Mouse (Mus musculus) spleen, postnatal 36 days (tissue): Measurements from ENCODE around the gene Slc16a3.

Experiments used
- DNase-seq, 2 experiments: peaks; one replicate each; pipeline ENCODE4 v3.0.0; 2022; ENCODE audit warnings: low spot score in 2 of 2, mixed read lengths in 1 of 2

The Slc16a3 gene

DNA sequence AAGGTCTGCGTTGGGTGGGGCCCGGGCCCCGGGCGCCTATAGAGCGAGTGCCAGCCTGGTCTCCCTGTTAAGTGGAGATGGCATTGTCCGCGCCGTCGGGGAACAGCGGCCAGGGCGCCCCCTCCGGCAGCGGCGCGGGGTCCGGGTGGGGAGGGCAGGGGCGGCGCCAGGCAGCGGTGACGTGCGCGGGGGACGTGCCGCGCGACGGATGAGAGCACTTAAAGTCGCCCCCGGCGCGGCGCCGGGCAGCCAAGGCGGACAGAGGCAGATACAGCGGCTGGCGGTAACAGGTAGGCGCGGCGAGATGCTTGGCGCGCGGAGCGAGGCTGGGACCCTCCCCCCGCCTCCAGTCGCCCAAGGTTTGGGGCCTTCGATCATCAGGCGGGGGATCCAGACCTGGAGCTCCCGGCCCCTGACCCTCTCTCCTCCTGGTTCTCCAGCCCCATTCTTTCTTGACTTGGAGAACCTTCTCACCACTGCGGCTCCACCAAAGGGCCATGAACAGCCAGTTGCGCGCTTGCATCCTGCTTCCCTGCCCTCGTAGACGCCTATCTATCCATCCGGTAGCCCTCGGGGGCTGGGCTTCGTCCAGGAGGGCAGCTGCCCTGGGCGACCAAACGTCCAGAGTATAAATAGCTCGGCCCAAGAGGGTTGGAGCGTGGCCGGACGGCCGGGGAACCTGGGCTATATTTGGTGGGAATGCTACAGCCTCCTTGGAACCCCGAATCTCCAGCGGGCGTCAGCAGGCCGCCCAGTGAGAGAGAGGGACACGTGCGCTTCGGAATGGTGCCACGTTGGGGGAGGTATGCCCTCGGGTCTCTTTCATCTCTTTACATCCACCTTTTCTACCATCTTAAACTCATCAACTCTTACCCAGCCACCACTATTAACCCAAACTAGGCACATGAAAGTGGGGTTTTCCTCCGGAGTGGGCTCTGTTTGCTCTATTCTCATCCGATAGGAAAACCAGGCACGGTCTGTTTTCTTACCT lies 876 bp downstream of the Slc16a3 start:
- peak; percentile 31 to 44 for DNase-seq

DNA sequence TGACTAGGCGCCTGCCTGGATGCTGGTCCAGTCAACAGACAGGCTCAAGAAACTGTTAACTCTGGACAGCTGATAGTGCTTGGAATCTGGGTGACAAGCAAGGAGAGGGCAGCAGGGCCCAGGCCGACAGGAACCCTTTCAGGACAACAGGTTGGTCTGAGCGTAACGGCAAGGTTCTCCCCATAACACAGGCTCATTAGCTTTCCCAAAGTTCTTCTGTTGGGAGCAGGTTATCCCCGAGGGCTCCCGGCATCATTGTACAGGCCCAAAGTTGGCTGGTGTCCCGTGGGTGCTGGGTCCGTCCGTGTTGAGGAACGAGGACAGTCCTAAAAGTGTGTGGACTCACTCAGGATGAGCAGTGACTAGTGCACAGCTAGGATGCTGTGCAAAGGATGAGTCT lies 1.6 kb downstream of the Slc16a3 start:
- no peak for DNase-seq

DNA sequence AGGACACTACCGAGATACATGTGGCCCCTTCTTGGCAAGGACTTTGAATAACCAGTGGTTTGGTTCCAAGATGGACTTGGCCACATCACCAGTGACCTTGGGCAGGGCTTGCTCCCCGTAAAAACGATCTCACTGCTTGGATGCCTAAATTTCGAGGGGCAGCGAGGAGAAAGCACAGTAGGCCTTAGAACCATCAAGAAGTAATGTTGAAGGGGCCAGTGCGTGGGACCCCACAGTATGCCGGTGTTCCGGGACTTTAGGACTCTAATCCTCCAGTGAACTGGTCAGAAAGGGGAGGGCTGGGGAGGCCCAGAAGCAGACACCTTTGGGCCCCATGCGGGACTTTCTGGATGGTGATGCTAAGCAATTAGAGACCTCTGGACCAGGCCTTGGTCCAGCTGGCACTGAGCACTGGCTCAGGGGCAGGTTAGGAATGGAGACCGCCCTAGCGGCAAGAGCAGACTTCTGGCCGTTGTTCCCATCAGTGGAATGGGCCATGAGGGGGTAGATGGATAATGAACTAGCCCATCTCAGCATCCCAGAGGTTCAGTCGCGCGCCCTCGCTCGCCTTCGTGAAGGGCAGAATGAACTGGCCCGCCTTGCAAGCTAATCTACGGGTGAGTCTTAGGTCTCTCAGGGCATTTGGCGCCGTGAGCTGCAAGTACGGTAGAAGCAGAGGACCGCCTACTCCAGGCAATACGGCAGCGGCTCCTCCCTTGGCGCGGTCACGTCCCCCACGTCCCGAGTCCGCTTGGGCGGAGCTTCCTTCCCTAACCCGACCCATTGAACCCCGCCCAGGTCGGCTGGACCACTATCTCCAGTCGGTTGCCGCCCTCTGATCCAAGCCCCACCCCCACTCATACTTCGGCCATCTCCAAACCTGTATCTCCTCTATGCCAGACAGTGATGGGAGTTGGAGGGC lies 2.3 kb downstream of the Slc16a3 start:
- DNase-seq: peak; percentile 85 to 93

DNA sequence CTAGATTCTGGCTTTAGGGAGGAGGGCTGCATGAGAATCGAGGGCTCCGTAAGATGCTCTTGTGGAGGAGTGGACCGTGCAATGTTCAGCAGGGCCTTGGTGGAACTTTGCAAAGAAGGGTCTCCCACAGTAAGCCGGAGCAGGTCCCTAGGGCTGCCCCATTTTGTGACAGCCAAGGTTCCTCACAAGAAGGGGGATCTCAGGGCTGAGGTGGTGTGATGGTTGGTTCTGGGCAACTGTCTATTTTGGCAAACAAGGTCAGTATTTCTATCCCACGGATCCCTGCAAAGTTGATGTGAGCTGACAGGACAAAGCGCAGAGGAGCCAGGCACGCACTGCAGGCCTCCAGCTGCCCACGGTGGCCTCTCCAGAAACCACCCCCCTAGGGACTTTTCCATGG lies 3.0 kb downstream of the Slc16a3 start:
- DNase-seq: no peak

DNA sequence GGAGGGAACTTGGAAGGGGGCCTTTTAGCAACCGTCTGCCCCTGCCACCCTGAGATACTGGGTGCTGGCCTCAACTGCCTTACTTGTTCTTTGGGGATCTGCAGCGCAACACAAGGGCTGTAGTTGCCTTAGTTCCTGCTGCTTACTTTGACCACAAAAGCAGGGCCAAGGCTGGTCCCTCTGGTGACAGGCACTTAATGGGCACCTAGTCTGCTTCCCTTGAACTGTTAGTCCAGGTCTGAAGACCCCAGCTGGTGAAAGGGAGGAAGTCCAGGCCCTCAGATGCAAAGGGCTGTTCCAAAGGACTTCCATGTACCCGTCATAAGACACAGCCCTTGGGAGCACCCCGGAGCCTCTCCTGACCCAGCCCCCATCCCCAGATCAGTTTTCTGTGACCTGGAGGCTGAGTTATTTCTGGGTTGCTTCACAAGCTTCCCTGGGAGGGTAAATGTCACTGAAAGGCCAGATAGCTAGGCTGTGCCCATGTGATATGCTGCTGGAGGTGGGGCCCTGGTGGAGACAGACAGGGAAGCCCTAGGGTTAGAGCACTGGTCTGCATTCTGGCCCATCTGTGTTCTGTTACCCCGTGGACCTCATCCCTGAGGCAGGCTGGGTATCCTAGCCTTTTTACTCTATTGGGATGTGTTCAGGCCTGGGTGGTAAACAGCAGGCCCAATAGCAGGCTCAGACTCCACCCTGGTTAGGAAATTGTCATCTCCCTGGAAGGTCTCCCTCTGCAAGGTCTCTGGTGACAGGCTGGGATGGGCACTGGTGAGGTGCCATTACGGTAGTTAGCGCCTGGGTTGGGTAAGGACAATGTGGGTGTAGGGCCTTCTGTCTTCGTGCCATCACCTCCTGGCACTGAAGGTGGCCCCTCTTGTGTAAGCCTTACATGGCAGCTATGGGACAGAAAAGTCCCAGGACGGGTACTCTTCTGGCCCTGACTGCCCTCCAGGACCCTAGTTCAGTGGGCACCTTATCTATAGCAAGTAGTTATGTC lies 3.8 kb downstream of the Slc16a3 start:
- DNase-seq: peak in 1 of 2 experiments; percentile 50

DNA sequence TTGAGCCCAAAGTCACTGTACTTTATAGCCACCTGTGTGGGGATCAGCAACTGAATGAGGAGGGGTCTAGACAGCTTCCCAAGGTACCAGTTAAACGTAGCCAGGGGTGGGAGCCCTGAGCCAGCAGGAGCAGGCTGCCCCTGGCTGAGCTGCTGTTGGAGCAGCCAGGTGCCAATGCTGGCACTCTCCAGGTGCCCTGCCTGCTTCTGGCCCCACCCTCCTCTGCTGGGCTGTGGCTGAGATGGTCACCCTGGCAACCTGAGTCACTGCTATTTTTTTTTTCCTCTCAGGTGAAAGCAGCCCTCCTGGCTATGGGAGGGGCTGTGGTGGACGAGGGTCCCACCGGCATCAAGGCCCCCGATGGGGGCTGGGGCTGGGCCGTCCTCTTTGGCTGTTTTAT lies 6.7 kb downstream of the Slc16a3 start:
- no peak for DNase-seq

DNA sequence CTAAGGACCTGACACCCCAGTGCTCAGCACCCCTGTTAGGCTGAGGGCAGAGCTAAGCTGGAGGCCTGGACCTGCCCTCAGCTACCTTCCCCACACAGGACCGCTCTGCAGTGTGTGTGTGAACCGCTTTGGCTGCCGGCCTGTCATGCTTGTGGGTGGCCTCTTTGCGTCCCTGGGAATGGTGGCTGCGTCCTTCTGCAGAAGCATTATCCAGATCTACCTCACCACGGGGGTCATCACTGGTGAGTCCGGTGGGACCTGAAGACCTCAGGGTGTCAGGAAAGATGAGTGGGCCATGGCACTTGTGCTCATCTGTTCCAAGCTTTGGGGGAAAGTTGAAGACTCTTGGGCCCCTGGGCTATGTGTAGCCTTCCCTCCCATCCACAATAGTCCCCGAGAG lies 7.4 kb downstream of the Slc16a3 start:
- DNase-seq: no peak

DNA sequence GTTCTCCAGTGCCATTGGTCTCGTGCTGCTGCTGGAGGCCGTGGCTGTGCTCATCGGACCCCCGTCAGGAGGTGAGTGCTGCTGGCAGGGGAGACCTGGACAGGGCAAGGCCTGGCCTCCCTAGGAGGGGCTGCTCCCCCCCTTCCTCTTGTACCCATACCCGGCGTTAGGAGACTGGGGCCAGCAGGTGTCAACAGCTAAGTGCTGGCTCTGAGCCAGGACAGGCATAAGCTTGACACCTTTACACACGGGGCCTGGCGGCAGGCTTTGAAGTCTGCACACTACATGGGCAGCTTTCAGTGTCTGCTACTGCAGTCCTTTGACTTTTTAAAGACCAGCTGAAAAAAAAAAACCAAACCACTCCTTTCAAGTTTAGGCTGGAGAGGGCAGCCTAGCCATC lies 8.8 kb downstream of the Slc16a3 start:
- no peak for DNase-seq

DNA sequence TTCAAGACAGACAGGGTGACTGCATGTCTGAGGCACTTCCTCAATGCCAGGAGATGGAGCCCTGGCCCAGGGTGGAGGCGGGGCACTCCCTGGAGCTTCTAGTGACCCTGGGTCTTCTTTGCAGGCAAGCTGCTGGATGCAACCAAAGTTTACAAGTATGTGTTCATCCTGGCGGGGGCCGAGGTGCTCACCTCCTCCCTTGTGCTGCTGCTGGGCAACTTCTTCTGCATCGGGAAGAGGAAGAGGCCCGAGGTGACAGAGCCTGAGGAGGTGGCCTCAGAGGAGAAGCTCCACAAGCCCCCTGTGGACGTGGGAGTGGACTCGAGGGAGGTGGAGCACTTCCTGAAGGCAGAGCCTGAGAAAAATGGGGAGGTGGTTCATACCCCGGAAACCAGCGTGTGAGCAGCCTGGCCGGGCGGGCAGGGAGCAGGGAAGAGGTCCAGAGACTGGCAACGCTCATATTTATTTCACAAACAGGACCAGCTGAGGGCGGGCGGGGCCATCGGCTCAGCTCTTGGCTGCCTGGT lies 9.5 kb downstream of the Slc16a3 start:
- DNase-seq: no peak

DNA sequence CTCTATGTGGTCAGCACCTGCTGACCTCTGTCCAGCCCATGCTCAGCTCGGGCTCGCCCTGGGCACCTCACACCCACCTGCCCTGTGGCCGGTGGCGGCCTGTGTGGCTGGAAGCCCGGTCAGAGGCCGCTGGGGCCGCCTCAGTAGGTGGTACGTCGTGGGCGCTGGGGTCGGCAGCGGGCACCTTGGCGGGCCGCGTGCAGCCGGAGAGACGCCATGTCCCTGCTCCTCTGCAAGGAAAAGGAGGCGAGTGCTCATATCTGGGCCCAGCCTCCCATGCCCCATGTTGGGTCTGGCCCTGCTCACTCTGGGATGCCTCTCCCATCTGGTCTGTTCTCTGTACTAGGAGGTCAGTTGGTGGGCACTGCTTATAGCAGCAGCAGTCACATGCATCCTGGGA lies 10.8 kb downstream of the Slc16a3 start:
- no peak for DNase-seq

DNA sequence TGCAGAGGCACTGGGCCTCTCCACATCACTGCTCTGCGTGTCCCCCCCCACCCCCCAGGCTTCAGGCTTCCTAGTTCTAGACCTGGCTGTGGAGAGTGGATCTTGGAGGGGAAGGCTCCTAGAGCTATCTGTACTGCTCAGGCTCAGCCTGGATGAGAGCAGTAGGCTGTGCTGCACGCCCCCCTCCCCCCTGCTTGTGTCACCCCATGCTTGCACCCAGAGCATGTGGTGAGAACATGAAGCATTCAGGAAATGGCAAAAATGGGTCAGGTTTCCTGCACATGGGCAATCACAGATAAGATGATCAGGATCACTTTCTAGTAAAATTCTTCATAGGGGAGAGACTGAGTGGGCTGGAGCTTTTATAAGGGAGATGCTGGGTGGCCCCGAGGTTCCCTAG lies 11.3 kb downstream of the Slc16a3 start:
- no peak for DNase-seq

DNA sequence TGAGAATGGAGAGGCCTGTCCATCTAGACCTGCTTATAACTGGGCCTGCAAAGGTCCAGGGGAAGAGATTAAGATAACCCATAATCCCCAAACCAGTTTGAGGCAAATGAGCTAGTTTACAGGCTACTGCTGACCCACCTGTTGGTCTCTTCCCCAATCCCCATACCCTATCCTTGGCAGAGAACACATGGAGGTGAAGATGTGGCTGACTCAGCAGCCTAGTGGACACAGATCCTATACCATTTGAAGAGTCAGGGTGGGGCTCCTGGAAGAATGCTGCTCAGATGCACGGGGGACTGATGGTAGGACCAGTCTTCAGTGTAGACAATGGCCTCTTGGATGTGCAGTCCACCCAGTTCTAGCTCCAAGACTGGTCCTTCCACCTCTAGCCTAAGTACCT lies 12.0 kb downstream of the Slc16a3 start:
- no peak for DNase-seq

DNA sequence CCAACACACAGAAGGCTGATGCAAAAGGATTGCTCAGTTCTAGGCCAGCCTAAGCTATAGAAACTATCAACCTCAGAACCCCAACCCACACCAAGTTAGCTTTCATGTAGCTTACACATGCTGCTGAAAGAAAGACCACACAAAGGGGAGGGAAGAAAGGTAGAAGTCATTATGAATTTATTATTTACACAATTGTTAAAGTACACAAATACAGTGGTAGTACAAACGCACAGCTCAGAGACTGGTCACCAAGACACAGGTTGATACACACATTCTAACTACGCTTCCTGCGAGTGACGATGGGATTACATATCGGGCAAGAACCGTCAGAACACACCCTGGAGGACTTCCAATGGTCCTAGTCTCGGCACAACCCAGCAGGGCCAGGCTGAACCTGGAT lies 13.3 kb downstream of the Slc16a3 start:
- no peak for DNase-seq

DNA sequence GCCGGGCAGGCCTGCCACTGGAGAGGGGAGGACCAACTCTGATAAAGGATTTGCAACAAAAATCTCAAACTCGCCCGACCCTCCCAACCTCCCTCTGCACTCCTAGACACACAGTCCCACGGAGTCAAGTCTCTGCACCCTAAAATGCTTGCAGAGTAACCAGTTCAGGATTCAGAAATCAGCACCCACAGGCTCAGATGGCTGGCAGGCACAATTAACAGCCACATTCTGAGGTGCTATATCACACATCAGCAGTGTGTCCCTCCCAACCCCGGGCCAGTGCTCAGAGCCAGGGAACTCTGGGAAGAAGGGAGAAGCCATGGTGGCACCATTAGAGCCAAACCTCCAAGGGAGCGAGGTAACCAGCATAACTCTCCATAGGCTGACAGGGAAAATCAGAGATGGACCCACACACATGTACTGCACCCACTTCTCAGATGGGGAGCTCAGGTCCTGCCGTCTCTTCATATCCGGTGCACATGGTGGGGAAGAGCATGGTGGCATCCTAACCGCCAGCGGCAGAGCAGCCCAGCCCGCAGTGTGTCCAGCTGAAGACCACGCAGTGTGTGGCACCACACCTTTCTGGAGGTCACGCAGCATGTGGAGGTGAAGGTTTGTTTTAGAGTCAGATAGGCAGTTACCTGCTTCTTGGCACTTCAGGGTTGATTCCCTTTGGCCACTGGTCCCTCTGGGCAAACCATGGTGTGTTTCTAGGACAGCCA lies 13.9 kb downstream of the Slc16a3 start:
- no peak for DNase-seq

DNA sequence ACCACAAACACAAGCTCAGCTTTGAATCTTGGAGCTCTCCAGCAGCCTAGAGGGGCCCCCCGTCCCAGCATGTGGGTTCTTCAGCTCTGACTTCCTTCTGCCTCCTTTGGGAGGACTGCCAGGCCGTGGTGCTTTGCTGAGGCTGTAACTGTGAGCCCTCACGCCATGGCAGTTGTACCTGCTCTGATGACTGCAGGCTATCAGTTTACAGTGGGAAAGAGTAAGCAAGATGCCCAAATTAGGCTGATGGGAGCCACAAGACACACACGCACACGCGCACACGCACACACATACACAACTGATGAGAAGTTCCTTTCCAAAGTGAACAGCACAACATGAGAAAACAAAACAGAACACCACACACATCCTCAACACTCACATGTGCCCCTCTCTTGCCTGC lies 14.6 kb downstream of the Slc16a3 start:
- no peak for DNase-seq

DNA sequence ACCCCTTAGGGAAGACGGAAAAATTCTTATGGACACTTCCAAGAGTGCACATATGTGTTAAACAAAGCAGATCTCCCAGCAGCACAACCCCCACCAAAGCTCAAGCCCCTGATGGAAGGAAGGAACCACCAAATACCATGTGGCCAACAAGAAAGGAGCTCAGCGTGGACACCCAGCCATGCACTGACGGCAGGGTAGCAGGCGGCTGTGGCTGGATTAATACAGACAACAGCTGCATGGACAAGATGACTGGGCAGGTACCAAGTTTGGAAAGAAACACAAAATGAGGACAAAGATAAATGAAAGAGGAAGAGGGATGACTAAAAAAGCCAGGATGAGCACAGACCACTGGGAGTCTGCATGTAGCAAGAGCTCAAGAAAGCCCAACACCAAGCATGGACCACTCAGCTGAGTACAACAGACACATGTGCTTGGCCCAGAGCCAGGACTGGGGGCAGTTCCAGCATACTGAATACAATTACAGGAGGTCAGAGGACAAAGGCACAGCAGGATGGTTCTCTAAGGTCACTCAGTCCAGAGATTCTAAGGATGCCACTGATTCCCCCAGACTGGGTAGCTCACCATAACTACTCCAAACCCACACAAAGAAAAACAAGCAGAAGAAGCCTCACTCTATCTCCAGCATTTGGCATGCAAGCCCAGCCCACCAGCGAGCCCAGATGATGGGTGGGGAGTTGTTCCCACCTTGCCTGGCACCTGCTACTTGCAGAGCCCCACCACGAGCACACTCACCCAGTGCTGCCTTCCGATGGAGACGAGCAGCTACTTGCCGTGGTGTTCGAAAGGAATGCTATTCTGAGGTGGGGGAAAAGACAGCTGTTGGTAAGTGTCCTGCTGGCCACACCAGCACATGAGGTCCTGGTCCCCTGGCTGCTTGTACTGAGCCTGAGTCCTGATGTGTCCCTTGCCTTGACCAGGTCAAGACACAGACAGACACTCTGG lies 16.2 kb downstream of the Slc16a3 start:
- DNase-seq: no peak

DNA sequence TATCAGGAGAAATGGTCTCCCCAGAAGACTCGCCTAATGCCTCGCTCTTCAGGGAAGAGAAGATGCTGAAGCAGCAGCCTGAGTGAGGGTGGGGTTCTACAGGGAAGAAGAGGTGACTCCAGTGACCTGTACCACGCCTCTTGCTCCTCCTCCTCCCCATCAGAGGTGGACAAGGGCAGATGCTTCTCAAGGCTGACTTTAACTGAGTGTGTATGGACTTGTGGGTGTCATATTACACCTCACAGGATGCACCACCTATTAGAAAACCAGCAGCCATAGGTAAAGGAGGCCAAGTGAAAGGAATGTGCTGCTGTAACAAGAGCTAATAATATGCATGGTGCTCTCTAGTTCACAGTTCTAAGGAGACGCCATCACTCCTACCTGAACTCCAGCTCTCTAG lies 17.3 kb downstream of the Slc16a3 start:
- no peak for DNase-seq

DNA sequence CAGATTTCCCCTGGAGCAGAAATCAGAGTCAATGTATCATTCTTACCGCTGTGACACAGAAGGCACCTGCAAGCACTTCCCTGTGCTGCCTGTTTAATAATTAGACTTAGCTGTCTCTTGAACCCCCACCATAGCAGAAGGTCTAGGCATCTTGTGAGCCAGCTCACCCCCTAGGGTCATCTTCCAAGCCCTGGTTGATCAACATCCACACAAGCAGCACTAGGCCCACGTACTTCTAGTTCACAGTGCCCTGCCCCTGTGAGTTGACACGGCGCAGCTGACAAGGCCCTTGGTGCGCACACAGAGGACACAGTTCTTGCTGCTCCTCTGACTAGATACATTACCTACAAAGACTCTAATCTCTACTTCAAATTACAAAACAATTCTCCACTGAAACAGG lies 21.5 kb downstream of the Slc16a3 start:
- DNase-seq: no peak

DNA sequence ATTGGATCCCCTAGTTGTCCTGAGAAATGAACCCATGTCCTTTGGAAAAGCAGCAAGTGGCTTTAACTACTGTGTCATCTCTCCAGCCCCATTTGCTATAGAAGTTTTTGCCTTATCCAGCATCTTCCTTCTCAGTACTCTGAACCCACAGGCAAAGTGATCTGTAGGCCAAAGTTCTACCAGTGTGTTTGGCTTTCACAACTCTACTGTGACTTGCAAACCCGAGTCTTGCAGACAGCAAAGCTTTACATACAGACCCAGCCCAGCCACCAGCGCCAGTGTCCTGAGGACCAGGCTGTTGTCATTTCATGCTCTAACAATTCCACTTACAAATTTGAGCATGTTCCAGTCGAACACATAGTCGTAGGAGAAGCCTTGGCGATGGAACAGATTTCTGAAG lies 23.0 kb downstream of the Slc16a3 start:
- no peak for DNase-seq
